Mouse (Mus musculus): ENCODE measurements around the gene Med22.
A peak's percentile ranks its signal among the peaks of the same experiment; 100 is the strongest.

Med22 gene

GRCm38 (mm10) chr2:26910124-26910993, at the start of gene Med22, which contains the start of gene Rpl7a:
Gene Med22, minus strand, starts transcription at chr2:26910677.
Gene Rpl7a, plus strand, starts transcription at chr2:26910764.
- DNase-seq (ENCODE audit: low read depth) = peak; percentile 99

- no peak for DNase-seq (ENCODE audit: low read depth)
These were observed 47.0 kb upstream of the Med22 start for GRCm38 (mm10) chr2:26957488-26957859.

- DNase-seq (ENCODE audit: low read depth) = no peak
These were observed 46.5 kb upstream of the Med22 start for GRCm38 (mm10) chr2:26956811-26957487.

GRCm38 (mm10) chr2:26954735-26955395, 44.4 kb upstream of the Med22 start:
- no peak for DNase-seq (ENCODE audit: low read depth)

- DNase-seq (ENCODE audit: low read depth) = no peak
These were observed 42.4 kb upstream of the Med22 start for GRCm38 (mm10) chr2:26952866-26953265.

DNA sequence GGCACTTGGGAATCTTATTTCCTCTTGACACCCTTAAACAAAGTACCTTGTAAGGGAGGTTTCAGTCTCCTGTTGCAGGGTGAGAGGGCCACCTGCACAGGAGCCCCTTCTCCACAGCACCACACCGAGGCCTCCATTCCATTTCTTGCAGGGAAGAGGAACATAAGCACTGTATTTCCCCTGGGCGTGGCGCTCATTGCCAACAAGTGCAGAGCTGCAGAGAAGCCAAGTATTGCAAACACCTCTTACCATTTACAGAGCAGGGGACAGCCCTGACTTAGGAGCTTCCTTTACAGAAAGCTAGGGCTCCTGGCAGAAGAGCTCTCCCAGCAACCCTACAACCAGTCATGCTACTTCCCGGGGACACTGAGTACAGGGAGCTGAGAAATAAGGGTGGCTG, 41.7 kb upstream of the Med22 start:
- DNase-seq (ENCODE audit: low read depth) = no peak

DNA sequence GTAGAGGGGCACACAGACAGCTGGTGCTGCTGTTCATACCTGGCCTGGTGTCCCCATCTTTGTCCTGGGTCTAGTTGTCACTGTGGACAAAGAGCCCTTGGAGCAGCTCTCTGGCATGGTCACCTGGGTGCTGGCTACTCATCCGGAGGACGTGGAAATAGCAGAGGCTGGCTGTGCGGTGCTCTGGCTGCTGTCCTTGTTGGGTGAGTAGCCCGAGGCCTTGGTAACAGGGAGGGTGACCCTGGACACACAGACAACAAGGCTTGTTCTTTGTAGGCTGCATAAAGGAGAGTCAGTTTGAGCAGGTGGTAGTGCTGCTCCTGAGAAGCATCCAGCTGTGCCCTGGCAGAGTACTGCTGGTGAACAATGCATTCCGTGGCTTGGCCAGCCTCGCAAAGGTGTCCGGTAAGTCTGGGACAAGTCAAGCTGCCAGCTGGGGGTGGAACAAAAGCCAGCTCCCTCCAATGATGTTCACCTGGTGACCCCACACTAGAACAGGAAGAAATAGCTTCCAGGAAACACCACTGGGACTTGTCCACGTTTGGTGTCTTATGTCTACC, 40.9 kb upstream of the Med22 start:
- DNase-seq (ENCODE audit: low read depth) = no peak

- DNase-seq (ENCODE audit: low read depth) = no peak
These were observed 39.9 kb upstream of the Med22 start for GRCm38 (mm10) chr2:26950411-26950810.

GRCm38 (mm10) chr2:26943253-26943652, 32.8 kb upstream of the Med22 start:
- no peak for DNase-seq (ENCODE audit: low read depth)

- peak; percentile 91 for DNase-seq (ENCODE audit: low read depth)
These were observed 31.1 kb upstream of the Med22 start for GRCm38 (mm10) chr2:26941539-26941938.

DNA sequence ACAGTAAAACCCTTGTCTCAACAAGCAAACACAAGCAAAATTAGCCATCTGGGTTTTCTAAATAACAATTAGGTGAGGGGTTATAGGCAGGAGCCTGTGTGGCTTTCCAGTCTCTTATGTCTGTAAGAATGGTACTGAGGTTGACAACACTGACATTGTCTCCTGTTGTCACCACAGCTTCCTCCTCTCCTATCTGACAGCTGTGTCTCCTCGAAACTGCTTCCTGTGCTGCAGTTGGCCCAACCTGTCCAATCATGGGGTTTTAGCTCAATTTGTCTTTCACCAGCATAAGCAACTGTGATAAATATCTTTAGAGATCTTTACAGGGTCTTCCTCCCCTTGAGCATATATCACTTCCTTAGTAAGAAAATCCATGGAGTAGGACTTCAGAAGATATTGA, 25.9 kb upstream of the Med22 start:
- peak; percentile 73 for DNase-seq (ENCODE audit: low read depth)

GRCm38 (mm10) chr2:26935286-26935685, 24.8 kb upstream of the Med22 start:
- DNase-seq (ENCODE audit: low read depth) = peak; percentile 68

GRCm38 (mm10) chr2:26933304-26934055, 23.0 kb upstream of the Med22 start, which contains the start of the genes Surf4 and Stkld1:
Gene Surf4, minus strand, starts transcription at chr2:26933928.
Gene Stkld1, plus strand, starts transcription at chr2:26934047.
- DNase-seq (ENCODE audit: low read depth) = peak; percentile 98

- no peak for DNase-seq (ENCODE audit: low read depth)
These were observed 22.2 kb upstream of the Med22 start for GRCm38 (mm10) chr2:26932473-26933303.

DNA sequence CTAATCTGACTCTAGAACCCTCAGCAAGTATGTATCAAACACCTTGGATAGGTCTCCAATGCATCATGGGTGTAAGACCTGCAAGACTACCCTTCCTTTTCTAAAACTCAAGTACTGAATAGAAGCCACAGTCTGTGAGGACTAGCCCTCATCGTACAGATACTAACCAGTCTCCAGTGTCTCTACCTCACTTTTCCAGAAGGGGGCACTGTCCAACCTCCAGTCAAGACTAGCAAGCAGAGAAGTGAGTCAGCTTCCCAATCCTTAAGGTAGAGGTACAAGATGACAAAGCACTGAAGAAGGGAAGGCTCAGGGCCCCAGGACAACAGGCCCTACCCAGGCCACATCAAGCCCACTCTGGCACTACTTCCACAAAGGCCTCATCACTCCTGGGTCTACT, 19.9 kb upstream of the Med22 start:
- DNase-seq (ENCODE audit: low read depth) = peak; percentile 90

DNA sequence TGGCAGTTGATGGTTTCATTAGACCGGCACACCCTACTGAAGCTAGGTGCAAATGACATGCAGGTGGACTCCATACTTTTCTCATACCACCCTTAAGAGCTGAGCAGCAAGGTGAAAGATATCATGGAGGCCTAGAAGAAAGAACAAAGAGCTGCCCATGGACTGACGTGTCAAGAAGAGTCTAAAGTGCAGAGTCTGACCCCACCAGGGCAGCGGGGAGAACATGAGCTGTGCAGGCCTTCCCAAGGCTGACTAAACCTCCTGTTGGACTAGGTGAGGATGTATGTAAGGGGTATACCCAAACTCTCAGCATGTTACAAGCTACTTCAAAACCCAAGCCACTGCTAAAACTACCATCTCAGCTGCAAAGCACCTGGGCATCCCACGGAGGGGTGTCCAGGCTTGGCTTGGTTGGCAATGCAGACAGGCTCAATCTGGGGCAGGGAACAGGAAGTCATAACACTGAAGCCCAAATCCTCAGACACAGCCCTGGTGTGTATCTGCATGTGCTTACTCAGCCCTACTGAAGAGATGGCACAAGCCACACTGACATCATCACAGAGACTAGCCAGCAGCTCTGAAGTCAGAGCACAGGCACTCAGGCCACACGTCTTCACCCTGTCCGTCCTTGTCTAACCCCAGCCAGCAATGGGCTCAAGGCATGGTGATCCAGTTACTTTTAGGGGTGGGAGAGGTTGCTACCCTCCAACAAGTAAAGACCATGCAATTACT, 17.4 kb upstream of the Med22 start:
- no peak for DNase-seq (ENCODE audit: low read depth)

- no peak for DNase-seq (ENCODE audit: low read depth)
These were observed 11.3 kb upstream of the Med22 start for GRCm38 (mm10) chr2:26921784-26922183.

- no peak for DNase-seq (ENCODE audit: low read depth)
These were observed 9.8 kb upstream of the Med22 start for GRCm38 (mm10) chr2:26920190-26920855.

DNA sequence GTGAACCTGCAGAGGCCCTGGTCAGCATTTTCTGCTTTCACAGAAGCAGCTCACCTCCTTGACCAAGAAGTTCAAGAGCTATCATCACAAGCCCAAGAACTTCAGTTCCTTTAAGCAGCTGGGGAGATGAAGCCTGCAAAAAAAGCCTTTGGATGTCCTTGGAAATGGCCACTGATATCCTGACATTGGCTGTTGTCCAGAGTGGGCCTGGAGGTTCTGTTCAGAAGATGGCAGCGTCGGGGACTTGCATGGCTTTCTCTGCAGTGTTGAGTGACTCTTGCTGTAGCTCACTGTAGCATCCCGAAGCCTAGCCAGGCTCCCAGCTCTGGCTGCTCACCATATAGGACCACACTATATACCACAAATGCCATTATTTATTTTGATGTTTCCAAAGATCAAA, 9.2 kb upstream of the Med22 start:
- no peak for DNase-seq (ENCODE audit: low read depth)
